ENCODE assay signal across 8 mouse cellular contexts in the genomic region with DNA sequence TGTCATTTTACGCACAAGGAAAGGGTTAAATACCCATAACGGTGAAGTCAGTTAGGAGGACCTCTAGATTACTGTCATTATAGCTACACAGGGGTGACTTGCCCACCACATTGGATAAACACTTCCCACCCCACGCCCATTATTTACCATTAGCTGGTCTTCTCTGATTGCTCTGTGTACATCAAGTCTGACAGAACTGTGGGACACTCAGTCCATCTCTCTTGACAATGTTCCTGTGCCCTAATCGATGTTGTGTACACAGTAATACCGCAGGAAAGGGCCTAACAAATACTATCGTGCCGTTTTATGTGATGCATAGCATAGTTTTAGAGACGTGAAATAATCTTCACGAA. TPM values are rescaled to one million over a fixed set of nuclear protein-coding genes. Genes with fewer than 3 reads are reported as not detected.
A peak's percentile ranks its signal among the peaks of the same experiment; 100 is the strongest.
DNase-seq lines count a peak whose midpoint lies in the region; ATAC-seq and TF ChIP-seq lines count a peak whose summit lies in the region.

No protein-coding gene starts in this region.

- H3K27me3 ChIP-seq in kidney, embryonic 15.5 days, result no peaks in the 10 kb centered on the region
- no peaks in the 10 kb centered on the region for H3K27me3 ChIP-seq in intestine, embryonic 14.5 days (replicated peaks; ENCODE audit: control insufficient read depth, insufficient read depth, low read length)
- no peaks in the 10 kb centered on the region for H3K27me3 ChIP-seq in midbrain, embryonic 15.5 days (replicated peaks)

- peak overlapping the region; percentile 74 for H3K27ac ChIP-seq in kidney, embryonic 15.5 days
- no peak overlapping the region for H3K27ac ChIP-seq in cortical plate, adult 2 months (ENCODE audit: insufficient read depth, low read length)
- peak overlapping the region; percentile 75; the same call in 1 of the 2 replicates for H3K27ac ChIP-seq in intestine, embryonic 14.5 days (ENCODE audit: low read depth)
- H3K27ac ChIP-seq in midbrain, embryonic 15.5 days, result peak overlapping the region; percentile 70

- H3K9me3 ChIP-seq in kidney, embryonic 15.5 days (replicated peaks), result no peaks in the 10 kb centered on the region
- H3K9me3 ChIP-seq in intestine, embryonic 14.5 days (ENCODE audit: control insufficient read depth, low read length), result no peaks in the 10 kb centered on the region
- no peaks in the 10 kb centered on the region for H3K9me3 ChIP-seq in midbrain, embryonic 15.5 days

- peaks cover 18% of the 10 kb centered on the region for H3K4me1 ChIP-seq in kidney, embryonic 15.5 days
- H3K4me1 ChIP-seq in cortical plate, adult 2 months (ENCODE audit: control insufficient read depth, insufficient read depth, low read length), result peaks cover 1% of the 10 kb centered on the region
- H3K4me1 ChIP-seq in intestine, embryonic 14.5 days (replicated peaks; ENCODE audit: control insufficient read depth, insufficient read depth, low read length), result peaks cover 10% of the 10 kb centered on the region
- peaks cover 35% of the 10 kb centered on the region for H3K4me1 ChIP-seq in midbrain, embryonic 15.5 days

- peak overlapping the region; percentile 78 for H3K9ac ChIP-seq in kidney, embryonic 15.5 days
- H3K9ac ChIP-seq in intestine, embryonic 14.5 days (ENCODE audit: low read length), result peak overlapping the region; percentile 84
- peak overlapping the region; percentile 77 for H3K9ac ChIP-seq in midbrain, embryonic 15.5 days

- 6% methylated on average over 9 of the region's 9 CpGs for WGBS in kidney, embryonic 15.5 days
- WGBS in intestine, embryonic 14.5 days, result 6% methylated on average over 9 of the region's 9 CpGs
- WGBS in midbrain, embryonic 15.5 days, result 5% methylated on average over 9 of the region's 9 CpGs

- peak; percentile 65 for ATAC-seq in kidney, embryonic 15.5 days (replicated peaks; ENCODE audit: low FRiP score)
- ATAC-seq in intestine, embryonic 14.5 days (replicated peaks; ENCODE audit: low FRiP score, low TSS enrichment, low read depth), result peak; percentile 42
- peak; percentile 73 for ATAC-seq in midbrain, embryonic 15.5 days (replicated peaks)

- TF ChIP-seq CTCF in cortical plate, adult 2 months (IDR thresholded peaks at IDR 0.05; ENCODE audit: extremely low read depth, insufficient read depth, low read length), result no peak

- H3K4me3 ChIP-seq in kidney, embryonic 15.5 days (replicated peaks), result peak overlapping the region; percentile 75
- H3K4me3 ChIP-seq in cortical plate, adult 2 months (ENCODE audit: insufficient read depth, low read length), result peak overlapping the region; percentile 59
- H3K4me3 ChIP-seq in intestine, embryonic 14.5 days (ENCODE audit: low read depth, low read length), result peak overlapping the region; percentile 96
- peak overlapping the region; percentile 73 for H3K4me3 ChIP-seq in midbrain, embryonic 15.5 days

- H3K36me3 ChIP-seq in kidney, embryonic 15.5 days, result no peaks in the 10 kb centered on the region
- H3K36me3 ChIP-seq in intestine, embryonic 14.5 days (ENCODE audit: control insufficient read depth, insufficient read depth, low read length), result no peaks in the 10 kb centered on the region
- H3K36me3 ChIP-seq in midbrain, embryonic 15.5 days (replicated peaks), result no peaks in the 10 kb centered on the region

- peak overlapping the region; percentile 79 for H3K4me2 ChIP-seq in kidney, embryonic 15.5 days
- peak overlapping the region; percentile 95 for H3K4me2 ChIP-seq in intestine, embryonic 14.5 days (ENCODE audit: low read length)
- H3K4me2 ChIP-seq in midbrain, embryonic 15.5 days, result peak overlapping the region; percentile 64

- DNase-seq in kidney, postnatal 4 days, result no peak
- no peak for DNase-seq in intestine, embryonic 14.5 days (ENCODE audit: low spot score)
- no peak for DNase-seq in natural killer cell, adult 2 months (ENCODE audit: low spot score in 2 of 2)
- no peak for DNase-seq in ovary, postnatal 10 days (ENCODE audit: low spot score)
- no peak for DNase-seq in layer of hippocampus, adult 9-10 months (ENCODE audit: low spot score)

- no peak for TF ChIP-seq POLR2A in cortical plate, adult 2 months (IDR thresholded peaks at IDR 0.05; ENCODE audit: extremely low read depth, insufficient read depth, low read length)

RNA-seq across cellular contexts. Expression of a gene that starts 0.6 kb away (rescaled TPM):
- polyA plus RNA-seq in kidney, embryonic 15.5 days (2015; fragmentation: Nextera tagmentation; extraction: Ambion mirVana), result 48.1 and 49.7 TPM in 2 replicates
- polyA plus RNA-seq in cortical plate, adult 2 months (2012; rRNA removed), result 53.8 and 54.1 TPM in 2 replicates
- 40.3 and 44.2 TPM in 2 replicates for polyA plus RNA-seq in intestine, embryonic 14.5 days (2014; fragmentation: Nextera tagmentation; extraction: Ambion mirVana)
- polyA plus RNA-seq in midbrain, embryonic 15.5 days (2015; fragmentation: Nextera tagmentation; extraction: Ambion mirVana), result 46.5 and 50.3 TPM in 2 replicates

RNA-seq across cellular contexts. Expression of a gene that starts 29.5 kb away (rescaled TPM):
- polyA plus RNA-seq in kidney, embryonic 15.5 days (2015; fragmentation: Nextera tagmentation; extraction: Ambion mirVana), result 1.5 and 1.6 TPM in 2 replicates
- polyA plus RNA-seq in cortical plate, adult 2 months (2012; rRNA removed), result 5.4 and 5.8 TPM in 2 replicates
- polyA plus RNA-seq in intestine, embryonic 14.5 days (2014; fragmentation: Nextera tagmentation; extraction: Ambion mirVana), result 1.6 and 2.1 TPM in 2 replicates
- polyA plus RNA-seq in midbrain, embryonic 15.5 days (2015; fragmentation: Nextera tagmentation; extraction: Ambion mirVana), result 0.99 and 1.0 TPM in 2 replicates

RNA-seq across cellular contexts. Expression of a gene that starts 59.2 kb away (rescaled TPM):
- polyA plus RNA-seq in kidney, embryonic 15.5 days (2015; fragmentation: Nextera tagmentation; extraction: Ambion mirVana), result 15.2 and 15.5 TPM in 2 replicates
- 24.0 TPM in 2 replicates for polyA plus RNA-seq in cortical plate, adult 2 months (2012; rRNA removed)
- polyA plus RNA-seq in intestine, embryonic 14.5 days (2014; fragmentation: Nextera tagmentation; extraction: Ambion mirVana), result 11.4 and 13.1 TPM in 2 replicates
- polyA plus RNA-seq in midbrain, embryonic 15.5 days (2015; fragmentation: Nextera tagmentation; extraction: Ambion mirVana), result 12.1 and 12.4 TPM in 2 replicates
